Mouse (Mus musculus) testis, adult 10 weeks (tissue): ENCODE data around the gene Fam89a. TPM values are rescaled to one million over a fixed set of nuclear protein-coding genes. Genes with fewer than 3 reads are reported as not detected.

Experiments
- polyA plus RNA-seq: library from polyadenylated mRNA; stranded (reverse); fragments of 350-450 nt; fragmentation: Illumina TruSeq; extraction: RNeasy Lipid Tissue Mini Kit (QIAGEN cat#74804); gene quantifications from one replicate; pipeline ENCODE4 v1.2.3, GENCODE M21; 2014; ENCODE audit warnings: low read depth, low replicate concordance

Fam89a gene
- 2.4 TPM for polyA plus RNA-seq

GRCm38 (mm10) chr8:124751709-124752173 lies at the start of gene Fam89a:
Gene Fam89a, minus strand, starts transcription at chr8:124751832.

GRCm38 (mm10) chr8:124792708-124793107 lies 41.1 kb upstream of the Fam89a start, which contains the start of gene Trim67:
Gene Trim67, plus strand, starts transcription at chr8:124793092.

GRCm38 (mm10) chr8:124721862-124722515 lies 29.6 kb downstream of the Fam89a start, which contains the start of the genes Ttc13 and Arv1:
Gene Ttc13, minus strand, starts transcription at chr8:124721983.
Gene Arv1, plus strand, starts transcription at chr8:124722139.

Other genes starting within 250 kb of the Fam89a start
- 10.6 TPM for gene Cog2, start 231.1 kb downstream of the Fam89a start, polyA plus RNA-seq
- 17.7 TPM for gene Agt, start 182.1 kb downstream of the Fam89a start, polyA plus RNA-seq
- gene Capn9, start 175.7 kb downstream of the Fam89a start, polyA plus RNA-seq, result not detected
- gene 2310022B05Rik, start 88.5 kb downstream of the Fam89a start, polyA plus RNA-seq, result 4.3 TPM
- 15.5 TPM for gene Ttc13, start 29.8 kb downstream of the Fam89a start, polyA plus RNA-seq
- 3.4 TPM for gene Arv1, start 29.7 kb downstream of the Fam89a start, polyA plus RNA-seq
- 0.15 TPM for gene Trim67, start 41.3 kb upstream of the Fam89a start, polyA plus RNA-seq
- gene Gnpat, start 111.2 kb upstream of the Fam89a start, polyA plus RNA-seq, result 224 TPM
- 21.1 TPM for gene 2810004N23Rik, start 111.3 kb upstream of the Fam89a start, polyA plus RNA-seq
- gene Exoc8, start 145.9 kb upstream of the Fam89a start, polyA plus RNA-seq, result 11.2 TPM
- 193 TPM for gene Sprtn, start 146.1 kb upstream of the Fam89a start, polyA plus RNA-seq
- 6.5 TPM for gene Egln1, start 197.5 kb upstream of the Fam89a start, polyA plus RNA-seq